Mouse (Mus musculus): ENCODE measurements around the gene Ankfn1. TPM values are rescaled to one million over a fixed set of nuclear protein-coding genes. Genes with fewer than 3 reads are reported as not detected.

The Ankfn1 gene
- total RNA-seq, 4 experiments from 2014 or later: 0.17 to 0.27 (median 0.19) TPM; not detected in 1

GRCm38 (mm10) chr11:89370941-89371340, 406.5 kb downstream of the Ankfn1 start:
- DNase-seq (ENCODE audit: low spot score in 2 of 2): no peak

- DNase-seq (ENCODE audit: low spot score in 2 of 2): no peak
These were observed 407.1 kb downstream of the Ankfn1 start for GRCm38 (mm10) chr11:89370373-89370772.

GRCm38 (mm10) chr11:89363981-89364380, 413.5 kb downstream of the Ankfn1 start:
- DNase-seq (ENCODE audit: low spot score in 2 of 2): no peak

GRCm38 (mm10) chr11:89360895-89361294, 416.6 kb downstream of the Ankfn1 start:
- DNase-seq (ENCODE audit: low spot score in 2 of 2): no peak

GRCm38 (mm10) chr11:89358546-89358945, 418.9 kb downstream of the Ankfn1 start:
- DNase-seq (ENCODE audit: low spot score in 2 of 2): no peak

GRCm38 (mm10) chr11:89356479-89356878, 421.0 kb downstream of the Ankfn1 start:
- DNase-seq (ENCODE audit: low spot score in 2 of 2): no peak

- DNase-seq (ENCODE audit: low spot score in 2 of 2): no peak
These were observed 421.4 kb downstream of the Ankfn1 start for GRCm38 (mm10) chr11:89356018-89356417.

GRCm38 (mm10) chr11:89340238-89340637, 437.2 kb downstream of the Ankfn1 start:
- no peak for DNase-seq (ENCODE audit: low spot score in 2 of 2)

Other genes starting within 250 kb of the Ankfn1 start
- gene Pctp, start 225.2 kb upstream of the Ankfn1 start, total RNA-seq (2022): 1 to 10 TPM; 3.1 to 4.5 (median 4.3) TPM